Mouse (Mus musculus) MEL (cell line): ENCODE measurements around the gene Hnrnpr. TPM values are rescaled to one million over a fixed set of nuclear protein-coding genes. Genes with fewer than 3 reads are reported as not detected.

Source experiments
- DNase-seq: peaks from one replicate; pipeline ENCODE4 v3.0.0; 2011; ENCODE audit warnings: low read depth, low spot score
- H3K27ac ChIP-seq: 2 replicates; pipeline ENCODE4 v1.5.1; 2012; ENCODE audit warnings: low read depth, mild to moderate bottlenecking, control low read depth, low read length, moderate library complexity; ENCODE audit not compliant: control insufficient read depth
- H3K27me3 ChIP-seq, 2 experiments: fragments of 150-350 bp in 1 of 2; sonication (generic) in 1 of 2; 2 replicates each; pipeline ENCODE4 v1.6.1; 2012; ENCODE audit warnings: low read length in 2 of 2, mild to moderate bottlenecking in 2 of 2, improper control_type of control experiment in 1 of 2, moderate library complexity in 1 of 2; ENCODE audit not compliant: insufficient read depth in 2 of 2, control insufficient read depth in 1 of 2
- H3K36me3 ChIP-seq, 2 experiments: 2 replicates each; pipeline ENCODE4 v1.6.1; 2012 to 2014; ENCODE audit warnings: low read length in 2 of 2, improper control_type of control experiment in 1 of 2, inconsistent platforms in 1 of 2, mild to moderate bottlenecking in 1 of 2; ENCODE audit not compliant: insufficient read depth in 2 of 2, control insufficient read depth in 1 of 2
- H3K4me1 ChIP-seq, 2 experiments: fragments of 150-350 bp in 1 of 2; sonication (generic) in 1 of 2; 2 replicates each; pipeline ENCODE4 v1.6.1; 2012; ENCODE audit warnings: low read length in 2 of 2, improper control_type of control experiment in 1 of 2, mild to moderate bottlenecking in 1 of 2; ENCODE audit not compliant: insufficient read depth in 2 of 2, control insufficient read depth in 1 of 2
- H3K4me3 ChIP-seq, 2 experiments: fragments of 150-350 bp in 1 of 2; sonication (generic) in 1 of 2; 2 replicates each; pipeline ENCODE4 v1.5.1; 2012; ENCODE audit warnings: low read depth in 2 of 2, low read length in 2 of 2, mild to moderate bottlenecking in 2 of 2, moderate library complexity in 2 of 2, control low read depth in 1 of 2, improper control_type of control experiment in 1 of 2; ENCODE audit not compliant: control insufficient read depth in 1 of 2, insufficient read depth in 1 of 2
- H3K79me2 ChIP-seq: 2 replicates; pipeline ENCODE4 v1.6.1; 2012; ENCODE audit warnings: mild to moderate bottlenecking, low read length, moderate library complexity; ENCODE audit not compliant: control insufficient read depth, poor library complexity, insufficient read depth
- H3K9ac ChIP-seq: 2 replicates; pipeline ENCODE4 v1.6.1; 2012; ENCODE audit warnings: low read depth, mild to moderate bottlenecking, control low read depth, low read length, moderate library complexity; ENCODE audit not compliant: control insufficient read depth, poor library complexity, severe bottlenecking
- H3K9me3 ChIP-seq: fragments of 150-350 bp; sonication (generic); replicated peaks from 2 replicates; pipeline ENCODE4 v1.6.1; 2012; ENCODE audit warnings: mild to moderate bottlenecking, low read length, improper control_type of control experiment, moderate library complexity; ENCODE audit not compliant: insufficient read depth
- BHLHE40 ChIP-seq: IDR thresholded peaks from 2 replicates; pipeline ENCODE4 v1.6.1; 2012; ENCODE audit warnings: low read depth, mild to moderate bottlenecking, inconsistent platforms, low read length, improper control_type of control experiment, borderline replicate concordance
- CHD1 ChIP-seq: IDR thresholded peaks from 2 replicates; pipeline ENCODE4 v1.6.1; 2012; ENCODE audit warnings: low read depth, mild to moderate bottlenecking, inconsistent platforms, low read length, improper control_type of control experiment
- CHD2 ChIP-seq: IDR thresholded peaks from 2 replicates; pipeline ENCODE4 v1.6.1; 2011; ENCODE audit warnings: low read length, improper control_type of control experiment
- CTCF ChIP-seq, 3 experiments: IDR thresholded peaks in 2 of 3; conservative IDR thresholded peaks in 1 of 3; 2 replicates each; pipeline ENCODE4 v1.5.1; 2011 to 2012; ENCODE audit warnings: low read length in 3 of 3, low read depth in 2 of 3, mild to moderate bottlenecking in 2 of 3, improper control_type of control experiment in 1 of 3, inconsistent platforms in 1 of 3, mixed read lengths in 1 of 3, moderate library complexity in 1 of 3; ENCODE audit not compliant: control insufficient read depth in 1 of 3, insufficient read depth in 1 of 3, poor library complexity in 1 of 3, severe bottlenecking in 1 of 3
- ELF1 ChIP-seq: IDR thresholded peaks from 2 replicates; pipeline ENCODE4 v1.6.1; 2014; ENCODE audit warnings: low read depth, mild to moderate bottlenecking, inconsistent platforms, low read length, improper control_type of control experiment, moderate library complexity
- EP300 ChIP-seq, 2 experiments: IDR thresholded peaks; 2 replicates each; pipeline ENCODE4 v1.6.1; 2011; ENCODE audit warnings: improper control_type of control experiment in 2 of 2, low read length in 2 of 2, low read depth in 1 of 2, mild to moderate bottlenecking in 1 of 2
- GABPA ChIP-seq: IDR thresholded peaks from 2 replicates; pipeline ENCODE4 v1.6.1; 2012; ENCODE audit warnings: low read depth, mild to moderate bottlenecking, inconsistent platforms, low read length, improper control_type of control experiment, moderate library complexity
- HCFC1 ChIP-seq: IDR thresholded peaks from 2 replicates; pipeline ENCODE4 v1.6.1; 2012; ENCODE audit warnings: low read depth, mild to moderate bottlenecking, inconsistent platforms, low read length, improper control_type of control experiment, moderate library complexity
- KAT2A ChIP-seq: conservative IDR thresholded peaks from 2 replicates; pipeline ENCODE4 v1.6.1; 2012; ENCODE audit warnings: low read depth, low read length, improper control_type of control experiment, inconsistent platforms
- MAFK ChIP-seq: IDR thresholded peaks from 2 replicates; pipeline ENCODE4 v1.6.1; 2011; ENCODE audit warnings: low read depth, mild to moderate bottlenecking, low read length, improper control_type of control experiment, borderline replicate concordance
- MAX ChIP-seq: IDR thresholded peaks from 2 replicates; pipeline ENCODE4 v1.6.1; 2011; ENCODE audit warnings: low read length, improper control_type of control experiment
- MEF2A ChIP-seq: IDR thresholded peaks from 2 replicates; pipeline ENCODE4 v1.6.1; 2014; ENCODE audit warnings: low read depth, mild to moderate bottlenecking, inconsistent platforms, low read length, improper control_type of control experiment; ENCODE audit not compliant: poor library complexity, insufficient replicate concordance, severe bottlenecking; ENCODE audit errors: extremely low read depth
- MYB ChIP-seq: IDR thresholded peaks from 2 replicates; pipeline ENCODE4 v1.6.1; 2011; ENCODE audit warnings: mild to moderate bottlenecking, low read depth, low read length, improper control_type of control experiment
- MYC ChIP-seq: IDR thresholded peaks from 2 replicates; pipeline ENCODE4 v1.6.1; 2011; ENCODE audit warnings: low read depth, mild to moderate bottlenecking, low read length, improper control_type of control experiment, moderate library complexity
- NELFE ChIP-seq: IDR thresholded peaks from 2 replicates; pipeline ENCODE4 v1.6.1; 2011; ENCODE audit warnings: low read depth, low read length, improper control_type of control experiment
- NRF1 ChIP-seq: IDR thresholded peaks from 2 replicates; pipeline ENCODE4 v1.6.1; 2014; ENCODE audit warnings: low read depth, mild to moderate bottlenecking, inconsistent platforms, low read length, improper control_type of control experiment, moderate library complexity; ENCODE audit not compliant: poor library complexity, insufficient read depth, severe bottlenecking
- POLR2A ChIP-seq, 2 experiments: IDR thresholded peaks; 2 replicates each; pipeline ENCODE4 v1.6.1; 2011 to 2012; ENCODE audit warnings: low read length in 2 of 2, mild to moderate bottlenecking in 2 of 2, control low read depth in 1 of 2, improper control_type of control experiment in 1 of 2, low read depth in 1 of 2, moderate library complexity in 1 of 2; ENCODE audit not compliant: control insufficient read depth in 1 of 2, insufficient read depth in 1 of 2, poor library complexity in 1 of 2
- RCOR1 ChIP-seq: IDR thresholded peaks from 2 replicates; pipeline ENCODE4 v1.6.1; 2012; ENCODE audit warnings: low read depth, mild to moderate bottlenecking, inconsistent platforms, low read length, improper control_type of control experiment
- SIN3A ChIP-seq: IDR thresholded peaks from 2 replicates; pipeline ENCODE4 v1.6.1; 2012; ENCODE audit warnings: low read length, improper control_type of control experiment, inconsistent platforms
- TAL1 ChIP-seq: IDR thresholded peaks from 2 replicates; pipeline ENCODE4 v1.6.1; 2012; ENCODE audit warnings: mild to moderate bottlenecking, inconsistent platforms, low read length, moderate library complexity, mixed read lengths
- TCF12 ChIP-seq: IDR thresholded peaks from 2 replicates; pipeline ENCODE4 v1.6.1; 2014; ENCODE audit warnings: low read depth, mild to moderate bottlenecking, inconsistent platforms, low read length, improper control_type of control experiment, moderate library complexity
- UBTF ChIP-seq: IDR thresholded peaks from 2 replicates; pipeline ENCODE4 v1.6.1; 2012; ENCODE audit warnings: low read depth, mild to moderate bottlenecking, inconsistent platforms, low read length, improper control_type of control experiment, moderate library complexity, borderline replicate concordance; ENCODE audit not compliant: insufficient read depth
- USF1 ChIP-seq: IDR thresholded peaks from 2 replicates; pipeline ENCODE4 v1.6.1; 2014; ENCODE audit warnings: low read depth, mild to moderate bottlenecking, inconsistent platforms, low read length, improper control_type of control experiment, moderate library complexity
- ZKSCAN1 ChIP-seq: IDR thresholded peaks from 2 replicates; pipeline ENCODE4 v1.6.1; 2012; ENCODE audit warnings: low read depth, mild to moderate bottlenecking, inconsistent platforms, low read length, improper control_type of control experiment, moderate library complexity
- ZMIZ1 ChIP-seq: IDR thresholded peaks from 2 replicates; pipeline ENCODE4 v1.6.1; 2012; ENCODE audit warnings: low read depth, mild to moderate bottlenecking, inconsistent platforms, low read length, improper control_type of control experiment, moderate library complexity
- ZNF384 ChIP-seq: IDR thresholded peaks from 2 replicates; pipeline ENCODE4 v1.6.1; 2012; ENCODE audit warnings: low read depth, mild to moderate bottlenecking, inconsistent platforms, low read length, improper control_type of control experiment
- polyA plus RNA-seq, 2 experiments: library from polyadenylated mRNA; stranded (reverse) in 1 of 2; unstranded in 1 of 2; fragments of >175 nt in 1 of 2; fragments of >200 nt in 1 of 2; gene quantifications; 2 replicates each; pipeline versions ENCODE4 v1.2.1 to v1.2.4; 2012; ENCODE audit warnings: low replicate concordance in 2 of 2, low read depth in 1 of 2; ENCODE audit not compliant: insufficient read length in 2 of 2, insufficient read depth in 1 of 2, missing spikeins in 1 of 2
- total RNA-seq: library from RNA; depleted of rRNA; stranded (reverse); fragments of 300-350 nt; gene quantifications from 2 replicates; pipeline ENCODE4 v1.2.3, GENCODE M21; 2012

Gene Hnrnpr
- total and polyA plus RNA-seq, 3 experiments, result 97.2 to 366 (median 148) TPM

GRCm38 (mm10) chr4:136333191-136333590, 22.4 kb downstream of the Hnrnpr start:
- Histone ChIP-seq H3K4me1 (no peaks in the 10 kb centered on the region), H3K9me3 (no peaks in the 10 kb centered on the region), H3K27me3 (no peaks in the 10 kb centered on the region), H3K9ac (no peak overlapping the region), H3K27ac (no peak overlapping the region), H3K36me3 (peaks cover 0 to 73% of the 10 kb centered on the region in 2 experiments; a peak in 3 of 4 replicates), H3K79me2 (peaks cover 2% of the 10 kb centered on the region; the same call in 1 of the 2 replicates), H3K4me3 (no peak overlapping the region)
- DNase-seq, result no peak
- TF ChIP-seq EP300 (IDR thresholded peaks at IDR 0.05; ENCODE audit: low read depth in 1 of 2, low read length in 2 of 2) (no peak), ZNF384 (no peak), MEF2A (no peak), MAFK (no peak), USF1 (no peak), POLR2A (IDR thresholded peaks at IDR 0.05; ENCODE audit: control insufficient read depth in 1 of 2, insufficient read depth in 1 of 2, low read depth in 1 of 2, low read length in 2 of 2, poor library complexity in 1 of 2) (no peak; a peak in 1 of 4 replicates), MYB (no peak), ZKSCAN1 (no peak), SIN3A (no peak), UBTF (no peak), MYC (no peak), TAL1 (no peak), CHD2 (no peak), ELF1 (no peak), HCFC1 (no peak)

- Histone ChIP-seq H3K27me3 (no peaks in the 10 kb centered on the region), H3K4me1 (no peaks in the 10 kb centered on the region), H3K4me3 (no peak overlapping the region), H3K9ac (no peak overlapping the region), H3K36me3 (peaks cover 0 to 68% of the 10 kb centered on the region in 2 experiments; a peak in 3 of 4 replicates), H3K9me3 (no peaks in the 10 kb centered on the region), H3K27ac (no peak overlapping the region), H3K79me2 (peaks cover 2% of the 10 kb centered on the region; the same call in 1 of the 2 replicates)
- TF ChIP-seq POLR2A (IDR thresholded peaks at IDR 0.05; ENCODE audit: control insufficient read depth in 1 of 2, insufficient read depth in 1 of 2, low read depth in 1 of 2, low read length in 2 of 2, poor library complexity in 1 of 2), result no peak
- TF ChIP-seq USF1, result no peak
- no peak for TF ChIP-seq MAX
- no peak for TF ChIP-seq TCF12
- no peak for TF ChIP-seq ZKSCAN1
- TF ChIP-seq CHD1, result no peak
- no peak for TF ChIP-seq ZMIZ1
- no peak for TF ChIP-seq GABPA
- TF ChIP-seq SIN3A, result no peak
- TF ChIP-seq NRF1, result no peak
- TF ChIP-seq MYC, result no peak
- TF ChIP-seq NELFE, result no peak
- no peak for TF ChIP-seq BHLHE40
- TF ChIP-seq KAT2A, result no peak
- TF ChIP-seq MYB, result no peak
- no peak for TF ChIP-seq CTCF (IDR thresholded peaks at IDR 0.05 in 2 of 3, conservative IDR thresholded peaks at IDR 0.05 in 1 of 3; ENCODE audit: control insufficient read depth in 1 of 3, insufficient read depth in 1 of 3, low read depth in 2 of 3, low read length in 3 of 3, poor library complexity in 1 of 3, severe bottlenecking in 1 of 3)
- no peak for TF ChIP-seq RCOR1
- no peak for DNase-seq
Measured at GRCm38 (mm10) chr4:136335065-136335464, 24.3 kb downstream of the Hnrnpr start.
